Mouse (Mus musculus) intestine, postnatal 0 days (tissue): ENCODE measurements around the gene Hap1. TPM values are rescaled to one million over a fixed set of nuclear protein-coding genes. Genes with fewer than 3 reads are reported as not detected.

Experiments
- ATAC-seq: fragments of 200-750 bp; cut with Nextera tagmentation; 2 replicates; pipeline ENCODE4 v1.8.0; 2017; ENCODE audit warnings: mild to moderate bottlenecking, moderate TSS enrichment, moderate library complexity
- H3K27ac ChIP-seq: fragments of 300-500 bp; sonication (generic); 2 replicates; pipeline ENCODE4 v1.5.1; 2014; ENCODE audit warnings: mild to moderate bottlenecking, low read depth, low read length, moderate library complexity
- H3K27me3 ChIP-seq: fragments of 300-500 bp; sonication (generic); replicated peaks from 2 replicates; pipeline ENCODE4 v1.6.1; 2014; ENCODE audit warnings: low read length, mixed read lengths; ENCODE audit not compliant: control insufficient read depth, insufficient read depth
- H3K36me3 ChIP-seq: fragments of 300-500 bp; sonication (generic); 2 replicates; pipeline ENCODE4 v1.6.1; 2014; ENCODE audit warnings: mild to moderate bottlenecking, moderate library complexity; ENCODE audit not compliant: control insufficient read depth, insufficient read depth
- H3K4me1 ChIP-seq: fragments of 300-500 bp; sonication (generic); replicated peaks from 2 replicates; pipeline ENCODE4 v1.6.1; 2014; ENCODE audit warnings: antibody characterized with exemption, low read length, mixed read lengths; ENCODE audit not compliant: control insufficient read depth, insufficient read depth
- H3K4me2 ChIP-seq: fragments of 300-500 bp; sonication (generic); replicated peaks from 2 replicates; pipeline ENCODE4 v1.6.1; 2014; ENCODE audit warnings: low read depth, mild to moderate bottlenecking, moderate library complexity
- H3K4me3 ChIP-seq: fragments of 300-500 bp; sonication (generic); 2 replicates; pipeline ENCODE4 v1.5.1; 2014; ENCODE audit warnings: low read depth, low read length
- H3K9ac ChIP-seq: fragments of 300-500 bp; sonication (generic); 2 replicates; pipeline ENCODE4 v1.6.1; 2014; ENCODE audit warnings: mild to moderate bottlenecking, low read depth, low read length
- H3K9me3 ChIP-seq: fragments of 300-500 bp; sonication (generic); 2 replicates; pipeline ENCODE4 v1.6.1; 2016; ENCODE audit warnings: mixed run types; ENCODE audit not compliant: control insufficient read depth
- CTCF ChIP-seq: sonication (generic); IDR thresholded peaks from 2 replicates; pipeline ENCODE4 v1.5.1; 2016; ENCODE audit warnings: low read depth, mild to moderate bottlenecking, control low read depth, antibody characterized with exemption, moderate library complexity
- WGBS: fragments of 180-500 bp; shearing (Covaris S2); extraction: QIAGEN DNeasy Blood & Tissue Kit; methylation state at CpG from one replicate; pipeline ENCODE4 v1.1.7; 2014; 5-methylcytosine and 5-hydroxymethylcytosine counted together
- polyA plus RNA-seq: library from polyadenylated mRNA; unstranded; fragments of >200 nt; fragmentation: Nextera tagmentation; extraction: Ambion mirVana; gene quantifications from 2 replicates; pipeline ENCODE4 v1.2.1, GENCODE M21; 2015

Gene Hap1
- polyA plus RNA-seq, 1 experiment from 2014 or later = 10.0 TPM

DNA sequence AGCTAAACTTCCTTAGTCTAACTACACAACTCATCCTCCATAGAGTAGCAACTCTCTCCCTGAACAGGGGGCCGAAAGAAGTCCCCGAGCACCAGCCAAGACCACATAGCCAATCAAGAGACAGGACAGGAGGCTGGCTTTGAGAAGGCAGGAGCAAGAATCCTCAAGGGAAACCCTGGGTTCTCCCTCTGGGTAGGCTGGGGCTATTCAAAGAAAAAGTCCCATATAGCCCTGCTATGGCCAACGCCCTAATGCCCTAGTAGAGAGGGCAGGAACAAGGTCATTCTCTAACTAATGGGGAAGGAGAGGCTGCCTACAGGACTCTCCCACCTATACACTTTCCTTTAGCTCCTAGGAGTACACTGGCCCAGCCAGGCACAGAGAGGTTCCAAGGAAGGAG, 29.1 kb upstream of the Hap1 start:
- Histone ChIP-seq H3K27me3 (no peaks in the 10 kb centered on the region), H3K4me3 (no peak overlapping the region), H3K4me2 (no peak overlapping the region), H3K27ac (no peak overlapping the region), H3K4me1 (peaks cover 22% of the 10 kb centered on the region), H3K9ac (no peak overlapping the region), H3K36me3 (peaks cover 62% of the 10 kb centered on the region), H3K9me3 (no peaks in the 10 kb centered on the region)
- no peak for ATAC-seq
- 88% methylated on average over 3 of the region's 3 CpGs for WGBS
- no peak for TF ChIP-seq CTCF

- Histone ChIP-seq H3K9me3 (no peaks in the 10 kb centered on the region), H3K9ac (no peak overlapping the region), H3K27me3 (no peaks in the 10 kb centered on the region), H3K4me1 (peaks cover 12% of the 10 kb centered on the region), H3K36me3 (peaks cover 82% of the 10 kb centered on the region), H3K27ac (no peak overlapping the region), H3K4me2 (no peak overlapping the region), H3K4me3 (no peak overlapping the region)
- no peak for ATAC-seq
- TF ChIP-seq CTCF = no peak
- WGBS = 87% methylated on average over 6 of the region's 6 CpGs
Observed at GRCm38 (mm10) chr11:100382682-100383081, 26.8 kb upstream of the Hap1 start.

GRCm38 (mm10) chr11:100379311-100379710, 23.4 kb upstream of the Hap1 start:
- no peaks in the 10 kb centered on the region for H3K9me3 ChIP-seq
- peaks cover 90% of the 10 kb centered on the region for H3K36me3 ChIP-seq
- no peaks in the 10 kb centered on the region for H3K27me3 ChIP-seq

DNA sequence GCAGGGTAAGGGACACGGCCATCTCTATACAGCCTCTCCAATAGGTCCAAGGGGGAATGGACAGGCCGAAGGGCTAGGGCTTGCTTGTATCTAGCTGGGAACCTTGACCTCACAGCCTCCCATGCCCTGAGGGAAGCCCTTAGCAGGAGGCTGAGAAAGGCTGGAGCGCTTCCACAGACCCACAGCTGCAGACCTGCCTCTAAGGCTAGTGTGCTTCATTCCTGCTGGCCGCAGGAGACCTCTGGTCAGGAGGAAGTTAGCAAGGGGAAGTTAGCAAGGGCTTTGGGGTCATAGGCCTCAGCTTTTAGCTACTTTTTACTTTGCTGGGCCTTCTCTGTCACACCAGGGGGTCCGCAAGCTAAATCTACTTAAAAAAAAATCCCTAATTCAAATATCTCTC, 22.5 kb upstream of the Hap1 start:
- Histone ChIP-seq H3K27ac (no peak overlapping the region), H3K4me3 (no peak overlapping the region), H3K4me1 (no peaks in the 10 kb centered on the region), H3K36me3 (peaks cover 90% of the 10 kb centered on the region), H3K27me3 (no peaks in the 10 kb centered on the region), H3K9ac (no peak overlapping the region), H3K9me3 (no peaks in the 10 kb centered on the region), H3K4me2 (no peak overlapping the region)
- TF ChIP-seq CTCF = no peak
- no peak for ATAC-seq
- 92% methylated on average over 5 of the region's 5 CpGs for WGBS

More at GRCm38 (mm10) chr11:100379311-100379710, 23.4 kb upstream of the Hap1 start:
- H3K4me1 ChIP-seq = no peaks in the 10 kb centered on the region
- H3K9ac ChIP-seq = no peak overlapping the region
- no peak for TF ChIP-seq CTCF
- WGBS = 93% methylated on average over 4 of the region's 4 CpGs
- H3K4me2 ChIP-seq = no peak overlapping the region
- no peak overlapping the region for H3K4me3 ChIP-seq
- no peak for ATAC-seq
- H3K27ac ChIP-seq = no peak overlapping the region

DNA sequence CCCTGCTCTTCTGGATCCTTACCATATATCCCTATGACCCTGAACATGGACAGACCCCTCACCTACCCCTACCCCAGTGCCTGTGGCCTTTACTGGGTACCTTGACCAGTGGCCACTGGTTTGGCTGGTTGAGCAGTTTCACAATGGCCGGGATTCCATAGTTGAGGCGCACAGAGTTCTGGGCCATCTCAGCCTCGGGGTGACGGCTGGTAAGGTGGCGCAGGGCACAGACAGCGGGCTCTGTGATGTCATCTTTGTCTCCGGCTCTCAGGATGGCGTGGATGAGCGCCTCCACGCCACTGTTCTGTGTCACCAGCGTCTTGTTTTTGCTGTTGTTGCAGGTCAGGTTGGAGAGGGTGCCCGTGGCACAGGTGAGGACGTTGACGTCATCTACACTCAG, 22.1 kb upstream of the Hap1 start:
- Histone ChIP-seq H3K4me1 (no peaks in the 10 kb centered on the region), H3K4me3 (no peak overlapping the region), H3K27ac (no peak overlapping the region), H3K27me3 (no peaks in the 10 kb centered on the region), H3K9ac (no peak overlapping the region), H3K4me2 (no peak overlapping the region), H3K9me3 (no peaks in the 10 kb centered on the region), H3K36me3 (peaks cover 90% of the 10 kb centered on the region)
- TF ChIP-seq CTCF = no peak
- WGBS = 95% methylated on average over 14 of the region's 14 CpGs
- no peak for ATAC-seq

DNA sequence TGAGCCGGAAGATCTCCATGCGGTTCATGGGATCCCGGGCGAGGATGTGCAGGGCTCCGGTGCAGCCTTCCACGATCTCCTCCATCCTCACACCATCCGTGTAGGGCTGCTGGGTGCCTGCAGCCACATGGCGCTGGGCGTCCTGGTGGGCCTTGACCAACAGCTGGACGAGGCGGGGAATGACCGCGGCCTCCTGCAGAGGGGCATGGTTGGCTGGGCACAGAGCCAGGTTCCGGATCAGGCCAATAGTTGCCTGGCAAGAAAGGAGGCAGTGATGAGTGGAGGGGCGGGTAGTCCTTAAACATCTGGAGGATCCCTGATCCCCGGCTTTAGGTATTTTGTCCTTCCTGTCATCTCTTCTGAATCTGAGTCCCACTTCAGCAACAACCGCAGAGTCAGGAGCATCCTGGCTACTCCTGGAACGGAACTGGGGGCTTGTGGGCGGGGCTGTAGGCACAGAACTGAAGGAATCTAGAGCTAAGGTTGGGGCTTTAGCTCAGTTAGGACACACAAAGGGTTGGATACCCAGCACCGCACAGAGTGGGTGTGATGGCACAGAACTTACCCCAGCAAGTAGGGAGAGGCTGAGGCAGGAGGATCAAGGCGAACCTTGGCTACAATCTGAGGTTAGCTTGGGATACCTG, 20.9 kb upstream of the Hap1 start:
- H3K36me3 ChIP-seq = peaks cover 89% of the 10 kb centered on the region
- H3K9ac ChIP-seq = no peak overlapping the region
- H3K27me3 ChIP-seq = no peaks in the 10 kb centered on the region
- H3K9me3 ChIP-seq = no peaks in the 10 kb centered on the region
- H3K27ac ChIP-seq = no peak overlapping the region
- H3K4me2 ChIP-seq = no peak overlapping the region
- no peak for ATAC-seq
- no peaks in the 10 kb centered on the region for H3K4me1 ChIP-seq
- TF ChIP-seq CTCF = no peak
- WGBS = 92% methylated on average over 21 of the region's 21 CpGs
- no peak overlapping the region for H3K4me3 ChIP-seq

GRCm38 (mm10) chr11:100376005-100376404, 20.1 kb upstream of the Hap1 start:
- H3K4me2 ChIP-seq = no peak overlapping the region
- no peak overlapping the region for H3K27ac ChIP-seq
- TF ChIP-seq CTCF = no peak

More at GRCm38 (mm10) chr11:100376005-100376404, 20.1 kb upstream of the Hap1 start:
- Histone ChIP-seq H3K9me3 (no peaks in the 10 kb centered on the region), H3K4me3 (no peak overlapping the region), H3K9ac (no peak overlapping the region), H3K27me3 (no peaks in the 10 kb centered on the region), H3K4me1 (no peaks in the 10 kb centered on the region), H3K36me3 (peaks cover 90% of the 10 kb centered on the region)
- 74% methylated on average over 4 of the region's 4 CpGs for WGBS
- ATAC-seq = no peak
